Mouse (Mus musculus) midbrain, embryonic 14.5 days (tissue): ENCODE measurements at regions not wholly inside any gene's neighbourhood (a gene's known extent, or its start where the extent isn't known, plus 50 kb on each side); places are given as distances from the start of the nearest gene placed in this dataset.
A peak's percentile ranks its signal among the peaks of the same experiment; 100 is the strongest.

Experiments
- ATAC-seq: fragments of 200-750 bp; cut with Nextera tagmentation; 2 replicates; pipeline ENCODE4 v1.8.0; 2017; ENCODE audit warnings: moderate number of reproducible peaks, moderate library complexity; ENCODE audit not compliant: low FRiP score, low TSS enrichment
- DNase-seq: peaks from one replicate; pipeline ENCODE4 v3.0.0-alpha.2; 2015
- H3K27ac ChIP-seq: fragments of 300-500 bp; sonication (generic); replicated peaks from 2 replicates; pipeline ENCODE4 v1.5.1; 2014; ENCODE audit warnings: mild to moderate bottlenecking, low read depth, low read length, moderate library complexity
- H3K27me3 ChIP-seq: fragments of 300-500 bp; sonication (generic); 2 replicates; pipeline ENCODE4 v1.6.1; 2014; ENCODE audit warnings: low read length, control low read depth, mixed read lengths; ENCODE audit not compliant: control insufficient read depth, insufficient read depth
- H3K36me3 ChIP-seq: fragments of 300-500 bp; sonication (generic); 2 replicates; pipeline ENCODE4 v1.6.1; 2014; ENCODE audit warnings: low read length, control low read depth; ENCODE audit not compliant: control insufficient read depth, insufficient read depth
- H3K4me1 ChIP-seq: fragments of 300-500 bp; sonication (generic); 2 replicates; pipeline ENCODE4 v1.6.1; 2014; ENCODE audit warnings: mild to moderate bottlenecking, antibody characterized with exemption, low read length, control low read depth; ENCODE audit not compliant: control insufficient read depth, insufficient read depth
- H3K4me2 ChIP-seq: fragments of 300-500 bp; sonication (generic); 2 replicates; pipeline ENCODE4 v1.6.1; 2014; ENCODE audit warnings: mild to moderate bottlenecking, low read length, moderate library complexity
- H3K4me3 ChIP-seq: fragments of 300-500 bp; sonication (generic); replicated peaks from 2 replicates; pipeline ENCODE4 v1.5.1; 2014; ENCODE audit warnings: low read depth, low read length
- H3K9ac ChIP-seq: fragments of 300-500 bp; sonication (generic); replicated peaks from 2 replicates; pipeline ENCODE4 v1.6.1; 2014; ENCODE audit warnings: mild to moderate bottlenecking, low read length, moderate library complexity
- H3K9me3 ChIP-seq: fragments of 300-500 bp; sonication (generic); 2 replicates; pipeline ENCODE4 v1.6.1; 2016; ENCODE audit warnings: low read length, control low read depth, mixed read lengths; ENCODE audit not compliant: control insufficient read depth
- WGBS: fragments of 180-500 bp; shearing (Covaris S2); extraction: QIAGEN DNeasy Blood & Tissue Kit; methylation state at CpG from one replicate; pipeline ENCODE4 v1.1.7; 2014; 5-methylcytosine and 5-hydroxymethylcytosine counted together

GRCm38 (mm10) chr17:93525871-93526644, 327.2 kb downstream of the Adcyap1 start:
- ATAC-seq (no peak), DNase-seq (no peak)
- Histone ChIP-seq H3K27ac (no peak overlapping the region), H3K4me1 (no peaks in the 10 kb centered on the region), H3K9me3 (no peaks in the 10 kb centered on the region), H3K4me2 (no peak overlapping the region), H3K9ac (no peak overlapping the region), H3K36me3 (no peaks in the 10 kb centered on the region), H3K27me3 (no peaks in the 10 kb centered on the region), H3K4me3 (no peak overlapping the region)
- WGBS = 67% methylated on average over 2 of the region's 2 CpGs

GRCm38 (mm10) chr17:93532535-93532934, 333.7 kb downstream of the Adcyap1 start:
- no peaks in the 10 kb centered on the region for H3K27me3 ChIP-seq
- DNase-seq (peak; percentile 30), ATAC-seq (no peak)

GRCm38 (mm10) chr17:93534945-93535344, 336.1 kb downstream of the Adcyap1 start:
- DNase-seq = no peak
- no peak overlapping the region for H3K9ac ChIP-seq
- ATAC-seq = no peak
- no peak overlapping the region for H3K4me2 ChIP-seq
- WGBS = 95% methylated on average over 2 of the region's 2 CpGs
- no peak overlapping the region for H3K4me3 ChIP-seq
- H3K36me3 ChIP-seq = no peaks in the 10 kb centered on the region
- no peak overlapping the region for H3K27ac ChIP-seq
- H3K27me3 ChIP-seq = no peaks in the 10 kb centered on the region
- H3K9me3 ChIP-seq = no peaks in the 10 kb centered on the region
- no peaks in the 10 kb centered on the region for H3K4me1 ChIP-seq

More at GRCm38 (mm10) chr17:93532535-93532934, 333.7 kb downstream of the Adcyap1 start:
- H3K4me2 ChIP-seq = no peak overlapping the region
- no peaks in the 10 kb centered on the region for H3K4me1 ChIP-seq
- no peaks in the 10 kb centered on the region for H3K36me3 ChIP-seq
- no peak overlapping the region for H3K27ac ChIP-seq
- no peaks in the 10 kb centered on the region for H3K9me3 ChIP-seq
- no peak overlapping the region for H3K9ac ChIP-seq
- no peak overlapping the region for H3K4me3 ChIP-seq

GRCm38 (mm10) chr17:93535751-93536150, 336.9 kb downstream of the Adcyap1 start:
- ATAC-seq = no peak
- Histone ChIP-seq H3K4me2 (no peak overlapping the region), H3K27me3 (no peaks in the 10 kb centered on the region)

GRCm38 (mm10) chr17:93541795-93542194, 343.0 kb downstream of the Adcyap1 start:
- H3K4me3 ChIP-seq = no peak overlapping the region
- no peaks in the 10 kb centered on the region for H3K36me3 ChIP-seq
- no peaks in the 10 kb centered on the region for H3K9me3 ChIP-seq
- H3K27ac ChIP-seq = no peak overlapping the region
- no peaks in the 10 kb centered on the region for H3K27me3 ChIP-seq
- H3K9ac ChIP-seq = no peak overlapping the region
- no peak for DNase-seq
- no peak for ATAC-seq
- H3K4me2 ChIP-seq = no peak overlapping the region
- no peaks in the 10 kb centered on the region for H3K4me1 ChIP-seq

More at GRCm38 (mm10) chr17:93535751-93536150, 336.9 kb downstream of the Adcyap1 start:
- Histone ChIP-seq H3K4me1 (no peaks in the 10 kb centered on the region), H3K36me3 (no peaks in the 10 kb centered on the region), H3K9ac (no peak overlapping the region), H3K27ac (no peak overlapping the region), H3K4me3 (no peak overlapping the region), H3K9me3 (no peaks in the 10 kb centered on the region)
- DNase-seq = no peak

- Histone ChIP-seq H3K4me3 (no peak overlapping the region), H3K36me3 (no peaks in the 10 kb centered on the region), H3K9ac (no peak overlapping the region), H3K27me3 (no peaks in the 10 kb centered on the region), H3K4me2 (no peak overlapping the region), H3K9me3 (no peaks in the 10 kb centered on the region), H3K4me1 (no peaks in the 10 kb centered on the region), H3K27ac (no peak overlapping the region)
- DNase-seq = no peak
- ATAC-seq = no peak
Measured at GRCm38 (mm10) chr17:93550339-93550738, 351.5 kb downstream of the Adcyap1 start.

- no peaks in the 10 kb centered on the region for H3K4me1 ChIP-seq
- no peak overlapping the region for H3K27ac ChIP-seq
- H3K9me3 ChIP-seq = no peaks in the 10 kb centered on the region
- H3K4me3 ChIP-seq = no peak overlapping the region
- ATAC-seq (no peak), DNase-seq (no peak)
- no peaks in the 10 kb centered on the region for H3K27me3 ChIP-seq
- H3K9ac ChIP-seq = no peak overlapping the region
- H3K36me3 ChIP-seq = no peaks in the 10 kb centered on the region
- no peak overlapping the region for H3K4me2 ChIP-seq
- WGBS = 62% methylated on average over 1 of the region's 1 CpGs
Measured at GRCm38 (mm10) chr17:93555872-93556271, 357.1 kb downstream of the Adcyap1 start.

GRCm38 (mm10) chr17:93563277-93563772, 364.5 kb downstream of the Adcyap1 start:
- no peaks in the 10 kb centered on the region for H3K4me1 ChIP-seq
- no peak overlapping the region for H3K27ac ChIP-seq
- WGBS = 65% methylated on average over 1 of the region's 1 CpGs
- H3K4me3 ChIP-seq = no peak overlapping the region
- no peak overlapping the region for H3K9ac ChIP-seq
- no peaks in the 10 kb centered on the region for H3K27me3 ChIP-seq
- H3K4me2 ChIP-seq = no peak overlapping the region
- no peak for DNase-seq
- ATAC-seq = no peak
- H3K36me3 ChIP-seq = no peaks in the 10 kb centered on the region
- H3K9me3 ChIP-seq = no peaks in the 10 kb centered on the region

GRCm38 (mm10) chr17:93579981-93580380, 381.2 kb downstream of the Adcyap1 start:
- Histone ChIP-seq H3K9ac (no peak overlapping the region), H3K27ac (no peak overlapping the region), H3K4me3 (no peak overlapping the region), H3K9me3 (no peaks in the 10 kb centered on the region), H3K36me3 (no peaks in the 10 kb centered on the region), H3K27me3 (no peaks in the 10 kb centered on the region), H3K4me2 (no peak overlapping the region), H3K4me1 (no peaks in the 10 kb centered on the region)
- DNase-seq (no peak), ATAC-seq (no peak)
- 91% methylated on average over 5 of the region's 5 CpGs for WGBS
